Mouse (Mus musculus) megakaryocyte-erythroid progenitor cell, adult 5-6 weeks (primary cell): ENCODE measurements around the gene Iqck. TPM values are rescaled to one million over a fixed set of nuclear protein-coding genes. Genes with fewer than 3 reads are reported as not detected.

Source experiments
- ATAC-seq: replicated peaks from 2 replicates; pipeline ENCODE4 v1.8.0; 2016; ENCODE audit warnings: mild to moderate bottlenecking, inconsistent platforms; ENCODE audit not compliant: severe bottlenecking, poor library complexity, low FRiP score, low TSS enrichment
- total RNA-seq, 2 experiments: library from RNA; stranded (forward) in 1 of 2; stranded (reverse) in 1 of 2; fragments of 200-1000, 215-1000 nt in 1 of 2; fragments of >200 nt in 1 of 2; fragmentation: Nextera tagmentation in 1 of 2; gene quantifications; 2 replicates each; pipeline ENCODE4 v1.2.3; 2014 to 2017

Iqck gene
- total RNA-seq, 2 experiments from 2014 or later = 0.33 to 0.81 TPM

GRCm38 (mm10) chr7:118937469-118938387 is 82.2 kb downstream of the Iqck start:
- ATAC-seq = no peak

GRCm38 (mm10) chr7:118942297-118942696 is 86.7 kb downstream of the Iqck start:
- ATAC-seq = no peak

- ATAC-seq = no peak
Measured at GRCm38 (mm10) chr7:118943170-118943569, 87.6 kb downstream of the Iqck start.

DNA sequence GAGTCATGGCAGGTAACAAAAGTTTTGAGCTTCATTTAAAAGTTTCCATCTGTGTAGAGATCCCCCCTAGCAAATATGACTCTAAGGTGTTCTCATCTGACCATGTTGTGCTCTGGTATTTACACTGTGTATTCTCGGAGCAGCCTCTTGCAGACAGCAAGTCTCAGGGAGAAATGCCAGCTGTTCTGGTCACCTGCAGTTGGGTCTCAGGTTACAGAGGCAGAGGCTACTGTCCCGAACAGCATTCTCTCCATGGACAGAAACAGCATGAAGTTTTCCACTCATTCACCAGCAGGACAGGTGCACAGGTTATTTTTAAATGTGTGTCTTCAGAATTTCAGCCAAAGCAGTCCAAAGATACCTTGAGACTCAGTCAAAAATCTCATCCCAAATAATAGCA is 89.3 kb downstream of the Iqck start:
- ATAC-seq = no peak

GRCm38 (mm10) chr7:118947241-118947640 is 91.7 kb downstream of the Iqck start:
- no peak for ATAC-seq

DNA sequence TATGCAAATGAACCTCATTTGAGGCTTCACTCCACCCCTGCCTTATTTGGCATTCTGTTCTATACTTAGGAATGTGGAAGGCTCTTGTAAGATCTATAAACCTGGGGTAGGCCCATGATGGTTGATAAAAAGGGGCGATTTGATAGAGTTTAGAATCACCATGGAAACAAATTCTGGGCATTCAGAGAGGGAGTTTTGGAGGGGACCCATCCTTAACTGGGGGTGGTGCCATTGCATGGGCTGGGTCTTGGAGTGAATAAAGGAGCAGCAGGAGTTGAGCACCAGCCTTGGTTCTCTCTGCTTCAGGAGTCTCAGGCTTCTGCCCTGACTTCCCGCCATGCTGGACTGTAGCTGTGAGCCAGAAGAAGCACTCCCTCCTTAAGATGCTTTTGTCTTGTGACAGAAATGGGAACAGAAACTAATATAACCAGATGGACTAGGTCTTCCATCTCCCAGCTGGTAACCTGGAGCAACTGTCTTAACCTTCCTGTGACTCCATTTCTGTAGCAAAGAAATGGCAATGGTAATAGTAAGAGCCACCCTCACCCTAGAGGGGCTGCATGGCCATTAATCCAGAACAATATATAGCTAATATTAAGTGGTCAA is 93.2 kb downstream of the Iqck start:
- no peak for ATAC-seq

DNA sequence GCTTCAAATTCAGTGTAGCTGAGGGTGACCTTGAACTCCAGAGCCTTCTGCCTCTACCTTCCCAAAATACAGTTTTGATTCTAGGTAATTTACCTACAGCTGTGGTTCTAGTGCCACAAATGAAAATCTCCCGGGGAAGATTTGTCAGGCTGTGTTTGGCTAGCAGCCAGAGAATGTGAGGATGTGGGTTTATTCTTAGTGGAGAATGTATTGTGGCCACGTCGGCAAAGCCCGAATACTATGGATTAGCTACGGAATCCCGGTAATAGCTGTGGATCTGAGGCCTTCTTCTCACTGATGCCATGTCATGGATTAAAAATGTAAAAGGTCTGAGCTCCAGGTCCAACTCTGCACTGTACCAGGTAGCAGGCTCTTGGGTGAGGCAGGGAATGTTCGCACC is 94.2 kb downstream of the Iqck start:
- ATAC-seq = no peak

- no peak for ATAC-seq
Measured at GRCm38 (mm10) chr7:118953626-118954282, 98.2 kb downstream of the Iqck start.

DNA sequence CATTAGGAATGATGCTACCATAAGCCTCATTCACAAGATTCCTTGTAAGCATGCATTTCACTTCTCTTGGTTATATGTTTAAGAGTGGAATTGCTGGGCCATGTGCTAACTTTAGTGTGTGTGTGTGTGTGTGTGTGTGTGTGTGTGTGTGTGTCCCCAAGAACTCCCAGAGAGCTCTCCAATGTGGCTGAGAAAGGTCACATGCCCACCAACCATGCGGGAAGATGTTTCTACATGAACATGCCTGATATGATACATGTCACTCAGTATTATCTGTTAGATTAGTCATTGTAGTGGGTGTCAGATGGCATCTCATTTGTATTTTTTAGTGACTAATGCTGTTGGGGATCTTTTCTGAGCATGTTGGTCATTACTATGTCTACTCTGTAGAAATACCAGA is 99.4 kb downstream of the Iqck start:
- ATAC-seq = no peak

DNA sequence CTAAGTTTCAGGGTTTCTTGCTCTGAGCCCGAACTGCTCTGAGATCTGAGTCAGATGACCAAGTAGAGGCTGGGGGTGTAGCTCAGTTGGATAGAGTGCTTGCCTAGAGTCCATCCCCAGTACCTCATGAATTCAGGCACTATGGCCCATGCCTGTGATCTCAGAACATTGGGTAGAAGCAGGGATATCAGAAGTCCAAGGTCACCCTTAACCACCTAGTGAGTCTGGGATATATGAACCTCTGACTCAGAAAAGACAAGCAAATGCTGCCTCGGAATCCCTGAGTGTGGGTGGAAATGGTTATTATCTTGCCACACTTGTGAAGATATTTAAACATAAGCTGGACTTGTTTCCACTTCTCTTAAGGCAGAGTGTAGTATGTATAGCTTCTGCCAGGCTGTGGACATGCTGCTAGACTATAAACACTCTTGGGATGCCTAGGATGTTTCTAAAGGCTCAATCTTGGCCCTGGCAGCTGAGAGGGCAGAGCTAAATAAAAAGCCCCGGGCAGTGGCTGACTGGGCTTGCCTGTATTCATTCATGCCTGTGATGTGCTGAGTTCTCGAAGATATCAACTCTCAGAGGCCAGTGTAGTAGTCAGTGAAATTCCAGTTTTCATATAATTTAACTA is 101.2 kb downstream of the Iqck start:
- ATAC-seq = no peak

DNA sequence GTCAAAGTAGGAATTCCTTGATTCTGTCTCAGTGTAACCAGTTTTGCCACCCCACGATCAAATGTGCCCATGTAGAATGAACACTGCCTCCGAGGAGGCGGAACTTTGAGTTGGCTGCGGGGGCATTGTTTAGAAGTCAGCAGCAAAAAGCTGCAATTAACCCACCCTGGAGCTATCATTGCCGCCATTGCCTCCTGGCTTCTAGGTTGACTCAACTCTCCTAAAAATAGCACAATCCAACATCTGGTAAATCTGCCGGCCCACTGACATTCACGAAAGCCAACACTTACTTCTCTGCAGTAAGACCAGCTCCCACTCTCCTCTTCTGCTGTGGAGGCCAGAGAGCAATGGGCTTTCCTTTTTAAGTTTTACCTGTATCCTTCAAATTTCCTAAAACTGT is 103.7 kb downstream of the Iqck start:
- no peak for ATAC-seq

GRCm38 (mm10) chr7:118964777-118965176 is 109.2 kb downstream of the Iqck start:
- no peak for ATAC-seq

DNA sequence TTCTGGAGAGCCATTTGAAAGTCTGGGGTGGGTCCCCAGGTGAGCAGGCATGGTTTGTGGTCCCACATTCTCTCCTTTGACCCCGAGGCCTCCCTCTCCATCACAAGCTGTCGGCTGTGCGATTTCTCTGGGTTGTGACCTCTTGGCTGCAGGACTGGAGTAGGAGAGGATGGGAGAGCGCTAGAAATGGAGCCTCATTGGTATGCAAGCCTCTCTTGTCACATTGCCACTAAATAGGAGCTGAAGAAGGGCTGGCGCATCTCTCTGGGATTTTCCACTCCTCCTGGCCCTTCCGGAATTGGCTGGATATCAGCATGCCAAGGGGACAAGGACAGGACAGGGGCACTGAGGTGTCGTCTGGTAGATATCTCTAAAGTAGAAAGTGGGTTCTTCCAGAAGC is 109.6 kb downstream of the Iqck start:
- no peak for ATAC-seq

GRCm38 (mm10) chr7:118968870-118969269 is 113.3 kb downstream of the Iqck start:
- ATAC-seq = no peak

GRCm38 (mm10) chr7:118971499-118971898 is 115.9 kb downstream of the Iqck start:
- no peak for ATAC-seq

DNA sequence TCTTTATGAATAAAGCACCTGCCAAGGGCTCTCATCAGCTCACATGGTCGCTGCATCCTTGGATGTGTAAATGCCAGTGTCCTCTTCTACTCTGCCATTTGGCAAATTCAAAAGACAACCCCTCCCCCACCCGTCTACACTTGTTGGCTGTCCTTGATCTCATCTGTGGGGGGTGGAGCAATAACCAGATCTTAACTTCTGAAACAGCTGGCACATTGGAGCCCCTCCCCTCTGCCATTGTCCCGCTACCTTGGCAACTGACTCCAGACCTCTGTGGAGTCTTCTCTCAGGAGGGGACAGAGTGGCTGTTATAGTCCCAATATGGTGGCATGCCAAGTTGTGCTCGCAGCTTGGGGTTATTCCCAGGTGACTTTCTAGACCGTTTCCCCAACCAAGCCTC is 116.8 kb downstream of the Iqck start:
- no peak for ATAC-seq

DNA sequence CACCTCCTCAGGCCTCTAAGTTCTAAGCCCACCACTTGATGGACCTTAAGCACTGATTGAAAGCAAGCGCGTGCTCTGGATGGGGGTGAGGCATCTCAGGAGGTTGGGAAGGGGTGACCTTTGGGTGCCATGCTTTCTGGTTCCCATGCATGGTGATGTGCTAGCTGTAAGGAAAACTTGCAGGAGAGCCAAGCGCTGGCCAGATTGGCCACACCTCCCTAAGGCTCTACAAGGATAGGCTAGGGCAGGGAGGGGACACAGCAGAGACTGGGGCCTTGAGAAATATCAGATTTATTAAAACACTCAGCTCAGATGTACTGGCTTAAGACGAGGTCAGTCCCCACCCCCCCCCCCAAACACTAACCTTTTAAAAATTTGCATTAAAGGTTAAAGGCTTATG is 117.8 kb downstream of the Iqck start:
- ATAC-seq = no peak

DNA sequence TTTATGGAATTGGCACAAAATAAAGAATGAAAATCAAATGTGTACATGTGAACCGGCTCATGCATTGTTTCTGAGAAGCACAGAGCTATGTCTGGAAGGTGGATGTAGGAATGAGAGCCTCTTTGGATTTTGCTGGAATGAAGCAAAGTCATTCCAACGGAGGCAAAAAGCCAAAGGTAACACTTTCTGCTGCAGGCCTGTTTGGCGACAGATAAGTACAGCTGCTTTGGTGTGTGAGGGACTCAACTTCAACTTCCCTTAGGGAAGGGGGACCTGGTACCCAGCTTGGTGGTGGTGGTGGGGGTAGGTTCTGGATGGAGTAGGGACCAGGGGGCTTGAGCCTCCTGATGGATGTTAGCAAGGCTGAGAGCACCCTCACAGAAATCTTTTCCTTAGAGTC is 120.3 kb downstream of the Iqck start:
- ATAC-seq = no peak

GRCm38 (mm10) chr7:118976414-118977166 is 121.0 kb downstream of the Iqck start:
- no peak for ATAC-seq
